8 mouse cellular contexts compared by ENCODE assay signal in the genomic region with DNA sequence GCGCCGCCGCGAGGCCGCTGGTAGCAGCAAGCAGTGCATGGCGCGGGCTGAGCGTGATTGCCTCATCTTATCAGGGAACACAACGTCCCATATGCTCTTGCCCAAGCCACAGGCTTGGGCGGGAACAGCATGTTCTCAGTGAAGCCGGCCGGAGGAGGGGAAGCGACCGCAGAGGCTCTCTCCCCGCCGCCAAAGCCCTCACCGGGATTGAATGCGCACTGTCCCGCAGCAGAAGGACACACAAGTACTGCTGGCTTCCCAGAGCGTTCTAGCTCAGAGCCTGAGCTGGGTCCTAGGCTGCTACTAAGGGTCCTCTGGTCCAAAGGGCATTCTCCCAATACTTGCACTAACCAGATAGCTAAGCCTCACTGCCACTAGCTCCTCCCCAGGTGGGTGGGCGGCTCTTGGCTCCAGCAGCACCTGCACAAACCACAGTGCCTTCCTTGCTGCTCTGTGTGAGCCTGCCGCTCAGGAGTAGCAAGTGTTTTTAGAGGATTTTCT. TPM values are rescaled to one million over a fixed set of nuclear protein-coding genes. Genes with fewer than 3 reads are reported as not detected.
DNase-seq lines count a peak whose midpoint lies in the region; ATAC-seq lines count a peak whose summit lies in the region.

No protein-coding gene starts in this region.

- peak; percentile 77 for ATAC-seq in inflammation-experienced regulatory T-cells, adult 6 months
- ATAC-seq in megakaryocyte progenitor cell, adult 5-6 weeks (replicated peaks; ENCODE audit: poor library complexity): peak; percentile 84

- intact Hi-C loops in gastrocnemius, postnatal 14 days (cut with DNase I; ENCODE audit: low total_unique reads): no loop called here
- intact Hi-C loops in left cerebral cortex, postnatal 10 days (cut with DNase I): loop anchor here (5.0 to 10.0 kb wide), 2 partner anchors 40 to 142 kb away; a partner anchor contains a TSS

- peak; percentile 81 to 88 for DNase-seq in adrenal gland, adult 18-20 months (ENCODE audit: low spot score in 2 of 2)
- DNase-seq in embryo, embryonic 11 days: peak; percentile 91
- peak; percentile 95 for DNase-seq in gastrocnemius, postnatal 14 days
- DNase-seq in left cerebral cortex, postnatal 10 days (ENCODE audit: extremely low spot score in 1 of 2, low spot score in 2 of 2): peak; percentile 74 to 92
- peak; percentile 90 for DNase-seq in right cerebral cortex, postnatal 10 days (ENCODE audit: low spot score in 2 of 2)
- peak; percentile 94 for DNase-seq in urinary bladder, postnatal 14 days (ENCODE audit: low spot score)

RNA-seq across cellular contexts. Expression of a gene that starts 19.6 kb away (rescaled TPM):
- total RNA-seq in adrenal gland, adult 18-20 months (2021): not detected
- not detected for total RNA-seq in gastrocnemius, postnatal 14 days (2021)
- under 1 TPM in 1 of 3 experiments, not detected in 2; 0.62 TPM for polyA plus RNA-seq in inflammation-experienced regulatory T-cells, adult 6 months (2017; shearing (Covaris generic))
- not detected for total RNA-seq in left cerebral cortex, postnatal 10 days (2021)
- total RNA-seq in megakaryocyte progenitor cell, adult 5-6 weeks (2015): not detected in 2 replicates
- not detected in 2 replicates for total RNA-seq in megakaryocyte progenitor cell, adult 5-6 weeks (2017)

RNA-seq across cellular contexts. Expression of a gene that starts 41.7 kb away (rescaled TPM):
- total RNA-seq in adrenal gland, adult 18-20 months (2021): 10 to 100 TPM; 52.5 to 58.4 TPM
- total RNA-seq in gastrocnemius, postnatal 14 days (2021): 10 to 100 TPM; 42.5 to 65.2 TPM
- polyA plus RNA-seq in inflammation-experienced regulatory T-cells, adult 6 months (2017; shearing (Covaris generic)): 100 to 1,000 TPM; 125 to 194 (median 163) TPM
- total RNA-seq in left cerebral cortex, postnatal 10 days (2021): 100 to 1,000 TPM; 148 to 154 TPM
- total RNA-seq in megakaryocyte progenitor cell, adult 5-6 weeks (2015): 37.6 and 46.3 TPM in 2 replicates
- total RNA-seq in megakaryocyte progenitor cell, adult 5-6 weeks (2017): 16.9 and 24.3 TPM in 2 replicates

Comparison
In these comparisons a context has a peak if more than half of its experiments do, and no peak if none do; other contexts are left out.
1. Peak in every context shown above with its lines: DNase-seq and ATAC-seq.